Mouse (Mus musculus) intestine, embryonic 14.5 days (tissue): ENCODE data around the gene Cyp4f18. TPM values are rescaled to one million over a fixed set of nuclear protein-coding genes. Genes with fewer than 3 reads are reported as not detected.
"Not testable (repeated sequence)": the region's sequence is repeated elsewhere in the genome, so short reads cannot be mapped to it uniquely, and the experiment has no call there.

Experiments
- ATAC-seq: fragments of 200-750 bp; cut with Nextera tagmentation; replicated peaks from 2 replicates; pipeline ENCODE4 v1.8.0; 2017; ENCODE audit warnings: low read depth, moderate number of reproducible peaks, moderate TSS enrichment, moderate library complexity; ENCODE audit not compliant: low FRiP score, low TSS enrichment
- DNase-seq: peaks from one replicate; pipeline ENCODE4 v3.0.0-alpha.2; 2018; ENCODE audit warnings: low spot score
- H3K27ac ChIP-seq: fragments of 300-500 bp; sonication (generic); 2 replicates; pipeline ENCODE4 v1.5.1; 2014; ENCODE audit warnings: low read depth, mild to moderate bottlenecking, control low read depth
- H3K27me3 ChIP-seq: fragments of 300-500 bp; sonication (generic); replicated peaks from 2 replicates; pipeline ENCODE4 v1.6.1; 2014; ENCODE audit warnings: low read length, control low read depth; ENCODE audit not compliant: control insufficient read depth, insufficient read depth
- H3K36me3 ChIP-seq: fragments of 300-500 bp; sonication (generic); 2 replicates; pipeline ENCODE4 v1.6.1; 2014; ENCODE audit warnings: low read length, control low read depth; ENCODE audit not compliant: control insufficient read depth, insufficient read depth
- H3K4me1 ChIP-seq: fragments of 300-500 bp; sonication (generic); replicated peaks from 2 replicates; pipeline ENCODE4 v1.6.1; 2014; ENCODE audit warnings: low read length, control low read depth, mixed read lengths; ENCODE audit not compliant: control insufficient read depth, insufficient read depth
- H3K4me2 ChIP-seq: fragments of 300-500 bp; sonication (generic); 2 replicates; pipeline ENCODE4 v1.6.1; 2014; ENCODE audit warnings: low read length
- H3K4me3 ChIP-seq: fragments of 300-500 bp; sonication (generic); 2 replicates; pipeline ENCODE4 v1.5.1; 2014; ENCODE audit warnings: low read depth, low read length, control low read depth, mixed read lengths
- H3K9ac ChIP-seq: fragments of 300-500 bp; sonication (generic); 2 replicates; pipeline ENCODE4 v1.6.1; 2014; ENCODE audit warnings: mild to moderate bottlenecking, low read length
- H3K9me3 ChIP-seq: fragments of 300-500 bp; sonication (generic); 2 replicates; pipeline ENCODE4 v1.6.1; 2016; ENCODE audit warnings: low read length, control low read depth; ENCODE audit not compliant: control insufficient read depth
- WGBS: fragments of 180-500 bp; shearing (Covaris S2); extraction: QIAGEN DNeasy Blood & Tissue Kit; methylation state at CpG from one replicate; pipeline ENCODE4 v1.1.7; 2014; 5-methylcytosine and 5-hydroxymethylcytosine counted together
- polyA plus RNA-seq: library from polyadenylated mRNA; unstranded; fragments of >200 nt; fragmentation: Nextera tagmentation; extraction: Ambion mirVana; gene quantifications from 2 replicates; pipeline ENCODE4 v1.2.1, GENCODE M21; 2014

Cyp4f18 gene
- polyA plus RNA-seq, 1 experiment from 2014 or later, result 1.0 TPM

GRCm38 (mm10) chr8:71968100-71968499, 41.3 kb downstream of the Cyp4f18 start:
- Histone ChIP-seq H3K9ac (no peak overlapping the region), H3K4me3 (no peak overlapping the region), H3K27ac (no peak overlapping the region), H3K9me3 (peaks cover 14% of the 10 kb centered on the region; the same call in 1 of the 2 replicates), H3K4me1 (no peaks in the 10 kb centered on the region), H3K36me3 (peaks cover 48% of the 10 kb centered on the region), H3K27me3 (no peaks in the 10 kb centered on the region), H3K4me2 (no peak overlapping the region)
- no peak for DNase-seq
- ATAC-seq, result no peak
- WGBS, result 93% methylated on average over 6 of the region's 6 CpGs

- H3K36me3 ChIP-seq, result peaks cover 48% of the 10 kb centered on the region
- H3K4me3 ChIP-seq, result no peak overlapping the region
- H3K4me1 ChIP-seq, result no peaks in the 10 kb centered on the region
- WGBS, result 98% methylated on average over 5 of the region's 5 CpGs
- ATAC-seq (no peak), DNase-seq (no peak)
- no peaks in the 10 kb centered on the region for H3K27me3 ChIP-seq
- no peak overlapping the region for H3K4me2 ChIP-seq
- no peak overlapping the region for H3K9ac ChIP-seq
- H3K9me3 ChIP-seq, result peaks cover 14% of the 10 kb centered on the region; the same call in 1 of the 2 replicates
- H3K27ac ChIP-seq, result no peak overlapping the region
Observed at GRCm38 (mm10) chr8:71967261-71967660, 42.2 kb downstream of the Cyp4f18 start.

- no peak overlapping the region for H3K27ac ChIP-seq
- H3K4me3 ChIP-seq, result no peak overlapping the region
- no peak for ATAC-seq
- H3K27me3 ChIP-seq, result no peaks in the 10 kb centered on the region
- H3K36me3 ChIP-seq, result peaks cover 48% of the 10 kb centered on the region
- DNase-seq, result no peak
- H3K9me3 ChIP-seq, result peaks cover 14% of the 10 kb centered on the region; the same call in 1 of the 2 replicates
- no peak overlapping the region for H3K4me2 ChIP-seq
- no peaks in the 10 kb centered on the region for H3K4me1 ChIP-seq
- no peak overlapping the region for H3K9ac ChIP-seq
Observed at GRCm38 (mm10) chr8:71966411-71966810, 43.0 kb downstream of the Cyp4f18 start.

- Histone ChIP-seq H3K9me3 (peaks cover 14% of the 10 kb centered on the region; the same call in 1 of the 2 replicates), H3K4me2 (no peak overlapping the region), H3K36me3 (peaks cover 48% of the 10 kb centered on the region), H3K4me1 (no peaks in the 10 kb centered on the region), H3K27ac (no peak overlapping the region), H3K4me3 (no peak overlapping the region), H3K27me3 (no peaks in the 10 kb centered on the region), H3K9ac (no peak overlapping the region)
- WGBS, result 95% methylated on average over 2 of the region's 2 CpGs
- no peak for ATAC-seq
- DNase-seq, result no peak
Observed at GRCm38 (mm10) chr8:71965166-71965565, 44.3 kb downstream of the Cyp4f18 start.

- DNase-seq, result no peak
- Histone ChIP-seq H3K27me3 (no peaks in the 10 kb centered on the region), H3K9ac (no peak overlapping the region), H3K4me1 (no peaks in the 10 kb centered on the region), H3K4me2 (no peak overlapping the region), H3K9me3 (peaks cover 14% of the 10 kb centered on the region; the same call in 1 of the 2 replicates), H3K4me3 (no peak overlapping the region), H3K36me3 (peaks cover 40% of the 10 kb centered on the region), H3K27ac (no peak overlapping the region)
- ATAC-seq, result no peak
- 83% methylated on average over 3 of the region's 3 CpGs for WGBS
Observed at GRCm38 (mm10) chr8:71964051-71964450, 45.4 kb downstream of the Cyp4f18 start.

DNA sequence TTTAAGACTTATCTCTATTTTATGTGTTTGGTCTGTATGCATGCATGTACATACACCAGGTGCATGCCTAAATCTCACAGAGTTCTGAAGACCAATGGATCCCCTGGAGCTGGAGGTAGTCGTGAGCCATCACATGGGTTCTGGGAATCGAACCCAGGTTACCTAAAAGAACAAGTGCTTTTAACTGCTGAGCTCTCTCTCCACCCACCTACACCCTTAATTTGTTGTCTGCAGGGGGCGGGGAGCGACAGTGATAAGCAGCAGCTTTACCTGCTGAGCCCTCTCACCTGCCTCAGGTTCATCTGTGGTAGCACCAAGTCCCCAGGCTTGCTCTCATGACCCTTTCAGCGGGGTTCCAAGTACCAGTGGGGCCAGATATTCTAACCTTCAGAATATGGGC, 47.6 kb downstream of the Cyp4f18 start:
- Histone ChIP-seq H3K4me3 (no peak overlapping the region), H3K9ac (no peak overlapping the region), H3K27ac (no peak overlapping the region), H3K4me2 (no peak overlapping the region), H3K27me3 (no peaks in the 10 kb centered on the region), H3K36me3 (peaks cover 18% of the 10 kb centered on the region), H3K4me1 (no peaks in the 10 kb centered on the region), H3K9me3 (0 out of 2 replicates have a peak, but pooled peaks cover 9% of the 10 kb centered on the region)
- WGBS, result 90% methylated on average over 5 of the region's 5 CpGs
- ATAC-seq (no peak), DNase-seq (no peak)

DNA sequence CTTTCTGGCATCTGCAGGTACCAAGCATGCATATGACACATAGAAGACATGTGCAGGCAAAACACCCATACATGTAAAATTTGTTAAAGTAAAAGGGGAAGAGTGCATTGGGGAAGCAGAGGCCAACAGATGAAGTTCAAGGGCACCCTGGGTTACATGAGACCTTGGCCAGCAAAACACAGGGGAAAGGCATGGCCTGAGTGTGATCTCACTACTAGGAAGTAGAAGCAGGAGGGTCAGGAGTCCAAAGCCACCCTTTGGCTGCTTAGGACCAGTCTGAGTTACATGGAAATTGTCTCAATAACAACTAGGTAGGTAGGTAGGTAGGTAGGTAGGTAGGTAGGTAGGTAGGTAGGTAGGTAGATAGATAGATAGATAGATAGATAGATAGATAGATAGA, 48.9 kb downstream of the Cyp4f18 start:
- no peak overlapping the region for H3K9ac ChIP-seq
- no peaks in the 10 kb centered on the region for H3K4me1 ChIP-seq
- peaks cover 5% of the 10 kb centered on the region for H3K36me3 ChIP-seq
- no peaks in the 10 kb centered on the region for H3K9me3 ChIP-seq
- no peak overlapping the region for H3K4me2 ChIP-seq
- DNase-seq, result no peak
- H3K4me3 ChIP-seq, result no peak overlapping the region
- no peaks in the 10 kb centered on the region for H3K27me3 ChIP-seq
- no peak overlapping the region for H3K27ac ChIP-seq
- no peak for ATAC-seq

DNA sequence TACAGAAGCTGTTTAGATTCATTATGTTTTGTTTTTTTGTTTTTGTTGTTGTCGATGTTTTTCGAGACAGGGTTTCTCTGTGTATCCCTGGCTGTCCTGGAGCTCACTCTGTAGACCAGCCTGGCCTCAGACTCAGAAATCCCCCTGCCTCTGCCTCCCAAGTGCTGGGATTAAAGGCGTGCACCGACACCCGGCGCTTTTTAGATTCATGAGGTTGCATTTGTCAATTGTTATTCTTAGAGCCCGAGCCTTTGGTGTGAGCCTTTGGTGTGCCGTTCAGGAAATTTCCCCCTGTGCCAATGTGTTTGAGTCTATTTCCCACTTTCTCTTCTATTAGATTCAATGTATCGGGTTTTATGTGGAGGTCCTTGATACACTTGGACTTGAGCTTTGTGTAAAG, 54.8 kb downstream of the Cyp4f18 start:
- Histone ChIP-seq H3K27me3 (no peaks in the 10 kb centered on the region), H3K9ac (no peak overlapping the region), H3K4me1 (peaks cover 4% of the 10 kb centered on the region; the same call in 1 of the 2 replicates), H3K36me3 (peaks cover 6% of the 10 kb centered on the region; the same call in 1 of the 2 replicates), H3K27ac (no peak overlapping the region), H3K4me3 (no peak overlapping the region), H3K9me3 (peaks cover 6% of the 10 kb centered on the region; the same call in 1 of the 2 replicates), H3K4me2 (no peak overlapping the region)
- no peak for ATAC-seq
- WGBS, result 97% methylated on average over 9 of the region's 9 CpGs
- no peak for DNase-seq

DNA sequence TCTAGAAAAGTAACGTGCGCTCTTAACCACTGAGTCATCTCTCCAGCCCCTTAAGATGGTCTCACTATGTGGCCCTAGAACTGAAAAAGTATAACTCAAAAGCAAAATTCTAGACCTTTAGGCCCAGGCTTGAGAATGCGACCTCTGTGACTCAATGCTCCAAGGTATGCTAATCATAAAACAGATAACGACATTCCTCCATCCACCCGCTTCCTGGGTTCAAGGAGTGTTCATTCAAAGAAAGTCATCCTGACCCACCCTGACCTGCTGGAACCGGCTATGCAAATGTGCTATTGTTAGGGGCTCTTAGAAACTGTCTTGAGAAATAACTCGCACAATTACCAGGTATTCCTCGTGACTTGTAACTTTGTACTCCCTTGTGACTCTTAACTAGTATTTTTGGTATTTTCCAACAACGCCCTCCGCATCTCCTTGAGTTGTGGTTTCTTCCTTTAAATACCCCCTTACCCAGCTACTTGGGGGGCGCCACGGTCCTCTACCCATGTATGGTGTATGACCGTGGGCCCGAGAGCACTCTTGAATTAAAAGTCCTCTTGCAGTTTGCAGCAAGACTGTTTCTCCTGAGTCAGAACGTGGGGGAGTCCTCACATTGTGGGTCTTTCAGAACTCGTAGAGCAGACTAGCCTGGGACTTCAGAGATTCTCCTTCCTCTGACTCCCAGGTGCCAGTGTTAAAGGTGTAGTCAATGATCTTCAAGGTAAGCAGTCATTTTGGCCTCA, 56.3 kb downstream of the Cyp4f18 start:
- not testable (repeated sequence) for DNase-seq, H3K9ac ChIP-seq, H3K4me2 ChIP-seq, H3K9me3 ChIP-seq, H3K4me3 ChIP-seq, H3K36me3 ChIP-seq, H3K27ac ChIP-seq, H3K4me1 ChIP-seq, H3K27me3 ChIP-seq, ATAC-seq
- WGBS, result 92% methylated on average over 16 of the region's 16 CpGs
